Comparison of ENCODE assay signal across 26 mouse cellular contexts in the genomic region with DNA sequence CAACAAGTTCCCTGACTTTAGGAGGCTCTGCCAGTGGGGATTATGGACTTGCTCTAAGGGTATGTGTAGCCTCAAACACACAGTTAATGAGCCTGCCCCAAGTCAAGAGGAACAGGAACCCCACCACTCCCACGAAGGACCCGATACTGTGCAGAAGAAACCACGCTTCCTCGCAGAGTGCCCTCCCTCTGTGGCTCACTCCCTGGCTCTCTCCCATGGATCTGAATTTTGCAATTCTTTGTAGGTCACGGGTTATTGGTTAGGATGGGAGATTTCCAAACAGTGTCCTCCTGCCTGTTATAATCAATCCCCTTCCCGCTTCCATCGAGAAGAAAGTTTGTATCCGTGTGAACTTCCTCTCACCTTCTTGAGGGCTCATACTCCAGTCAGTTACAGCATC. TPM values are rescaled to one million over a fixed set of nuclear protein-coding genes. Genes with fewer than 3 reads are reported as not detected.
A peak's percentile ranks its signal among the peaks of the same experiment; 100 is the strongest.
DNase-seq lines count a peak whose midpoint lies in the region; ATAC-seq and TF ChIP-seq lines count a peak whose summit lies in the region.
"Had no signal": no experiment of that assay in that cellular context is flagged by ENCODE, and none has a peak within 500 bp of the region (broad histone marks: within the 10 kb centered on the region; RNA-seq: fewer than 3 reads in every experiment).

No protein-coding gene starts in this region.

- H3K27me3 ChIP-seq in intestine, embryonic 16.5 days (replicated peaks; ENCODE audit: control insufficient read depth, insufficient read depth, low read length), result no peaks in the 10 kb centered on the region
- no peaks in the 10 kb centered on the region for H3K27me3 ChIP-seq in intestine, embryonic 15.5 days (replicated peaks)
- no peaks in the 10 kb centered on the region for H3K27me3 ChIP-seq in small intestine, adult 2 months (ENCODE audit: control insufficient read depth, insufficient read depth, low read length)
- H3K27me3 ChIP-seq: CH12.LX; embryonic facial prominence, embryonic 15.5 days; hindbrain, embryonic 12.5 days; midbrain, embryonic 12.5 days; Patski had no signal

- no peaks in the 10 kb centered on the region for H3K36me3 ChIP-seq in intestine, embryonic 16.5 days (ENCODE audit: control insufficient read depth, insufficient read depth, low read length)
- H3K36me3 ChIP-seq in intestine, embryonic 15.5 days, result no peaks in the 10 kb centered on the region
- peaks cover 3% of the 10 kb centered on the region for H3K36me3 ChIP-seq in small intestine, adult 2 months (ENCODE audit: control insufficient read depth, insufficient read depth, low read length)
- H3K36me3 ChIP-seq: embryonic facial prominence, embryonic 15.5 days; G1E; hindbrain, embryonic 12.5 days; midbrain, embryonic 12.5 days had no signal

- H3K9ac ChIP-seq in intestine, embryonic 16.5 days (ENCODE audit: low read depth, low read length), result no peak overlapping the region
- no peak overlapping the region for H3K9ac ChIP-seq in intestine, embryonic 15.5 days
- H3K9ac ChIP-seq: embryonic facial prominence, embryonic 15.5 days; hindbrain, embryonic 12.5 days; liver, embryonic 14.5 days; midbrain, embryonic 12.5 days had no signal

- no peak for TF ChIP-seq POLR2A in small intestine, adult 2 months (IDR thresholded peaks at IDR 0.05; ENCODE audit: low read depth, low read length)

- peak overlapping the region; percentile 91 for H3K27ac ChIP-seq in intestine, embryonic 16.5 days (ENCODE audit: low read length)
- no peak overlapping the region for H3K27ac ChIP-seq in intestine, embryonic 15.5 days
- H3K27ac ChIP-seq in small intestine, adult 2 months (ENCODE audit: insufficient read depth, low read depth, low read length), result peak overlapping the region; percentile 91
- H3K27ac ChIP-seq: hindbrain, embryonic 12.5 days; liver, embryonic 14.5 days; macrophage; midbrain, embryonic 12.5 days had no signal

- H3K4me2 ChIP-seq in intestine, embryonic 16.5 days (ENCODE audit: low read depth, low read length), result no peak overlapping the region
- no peak overlapping the region for H3K4me2 ChIP-seq in intestine, embryonic 15.5 days (replicated peaks)
- H3K4me2 ChIP-seq: embryonic facial prominence, embryonic 15.5 days; hindbrain, embryonic 12.5 days; midbrain, embryonic 12.5 days had no signal

- 92% methylated on average over 8 of the region's 8 CpGs for WGBS in intestine, embryonic 16.5 days
- WGBS in intestine, embryonic 15.5 days, result 92% methylated on average over 8 of the region's 8 CpGs
- 92% methylated on average over 8 of the region's 8 CpGs for WGBS in small intestine, adult 2 months

- TF ChIP-seq CTCF in small intestine, adult 2 months (IDR thresholded peaks at IDR 0.05; ENCODE audit: extremely low read depth, insufficient read length, insufficient replicate concordance, low read depth, low read length), result no peak

- no peak for ATAC-seq in intestine, embryonic 16.5 days
- no peak for ATAC-seq in intestine, embryonic 15.5 days
- peak; percentile 27; the same call in 1 of the 2 replicates for ATAC-seq in common myeloid progenitor, adult 5-6 weeks (replicated peaks; ENCODE audit: low read depth, poor library complexity, severe bottlenecking)
- ATAC-seq: forebrain, embryonic 14.5 days; Patski had no signal

- H3K9me3 ChIP-seq in intestine, embryonic 16.5 days (ENCODE audit: control insufficient read depth, low read length), result no peaks in the 10 kb centered on the region
- no peaks in the 10 kb centered on the region for H3K9me3 ChIP-seq in intestine, embryonic 15.5 days
- H3K9me3 ChIP-seq: embryonic facial prominence, embryonic 15.5 days; G1E; hindbrain, embryonic 12.5 days; midbrain, embryonic 12.5 days had no signal

- peaks cover 16% of the 10 kb centered on the region for H3K4me1 ChIP-seq in intestine, embryonic 16.5 days (ENCODE audit: control insufficient read depth, insufficient read depth, low read length)
- H3K4me1 ChIP-seq in intestine, embryonic 15.5 days (replicated peaks), result peaks cover 9% of the 10 kb centered on the region
- peaks cover 23% of the 10 kb centered on the region for H3K4me1 ChIP-seq in small intestine, adult 2 months (ENCODE audit: control insufficient read depth, insufficient read depth, insufficient read length, low read length)
- H3K4me1 ChIP-seq: midbrain, embryonic 12.5 days had no signal

- no peak overlapping the region for H3K4me3 ChIP-seq in intestine, embryonic 16.5 days (ENCODE audit: low read length)
- H3K4me3 ChIP-seq in intestine, embryonic 15.5 days (replicated peaks), result no peak overlapping the region
- H3K4me3 ChIP-seq in small intestine, adult 2 months (ENCODE audit: low read depth, low read length), result no peak overlapping the region
- H3K4me3 ChIP-seq: embryonic facial prominence, embryonic 15.5 days; hindbrain, embryonic 12.5 days; layer of hippocampus, adult 2 months; midbrain, embryonic 12.5 days had no signal

- peak; percentile 83 for DNase-seq in adipocyte (ENCODE audit: low spot score)
- no peak for DNase-seq in frontal cortex, postnatal 36 days (ENCODE audit: low spot score in 2 of 2)
- no peak for DNase-seq in lung, postnatal 10 days
- DNase-seq: B cell, adult 2 months; cerebellum, adult 11-12 months; cerebellum, postnatal 14 days; gastrocnemius, postnatal 14 days; kidney, adult 8-10 months; kidney, postnatal 14 days; thymus, postnatal 36 days had no signal

RNA-seq across cellular contexts. Expression of a gene that starts 5.8 kb away (rescaled TPM):
- polyA plus RNA-seq in intestine, embryonic 16.5 days (2015; fragmentation: Nextera tagmentation; extraction: Ambion mirVana), result 60.9 and 74.5 TPM in 2 replicates
- 34.6 and 36.4 TPM in 2 replicates for polyA plus RNA-seq in intestine, embryonic 15.5 days (2015; fragmentation: Nextera tagmentation; extraction: Ambion mirVana)
- total RNA-seq in common myeloid progenitor, adult 5-6 weeks (2017), result not detected in 2 replicates
- polyA plus RNA-seq in small intestine, adult 2 months (2012; rRNA removed), result 56.5 and 140 TPM in 2 replicates
- total RNA-seq: CH12.LX; G1E; monocyte, adult 5-6 weeks; neutrophil, adult 5-6 weeks had no signal
- polyA plus RNA-seq: G1E had no signal

RNA-seq across cellular contexts. Expression of a gene that starts 30.6 kb away (rescaled TPM):
- 415 and 467 TPM in 2 replicates for polyA plus RNA-seq in intestine, embryonic 16.5 days (2015; fragmentation: Nextera tagmentation; extraction: Ambion mirVana)
- 480 and 508 TPM in 2 replicates for polyA plus RNA-seq in intestine, embryonic 15.5 days (2015; fragmentation: Nextera tagmentation; extraction: Ambion mirVana)
- 510 and 544 TPM in 2 replicates for total RNA-seq in common myeloid progenitor, adult 5-6 weeks (2017)
- polyA plus RNA-seq in small intestine, adult 2 months (2012; rRNA removed), result 30.4 and 38.8 TPM in 2 replicates

RNA-seq across cellular contexts. Expression of a gene that starts 30.7 kb away (rescaled TPM):
- 15.7 and 15.8 TPM in 2 replicates for polyA plus RNA-seq in intestine, embryonic 16.5 days (2015; fragmentation: Nextera tagmentation; extraction: Ambion mirVana)
- polyA plus RNA-seq in intestine, embryonic 15.5 days (2015; fragmentation: Nextera tagmentation; extraction: Ambion mirVana), result 15.2 and 16.6 TPM in 2 replicates
- 6.1 and 11.3 TPM in 2 replicates for total RNA-seq in common myeloid progenitor, adult 5-6 weeks (2017)
- polyA plus RNA-seq in small intestine, adult 2 months (2012; rRNA removed), result 2.4 and 4.0 TPM in 2 replicates

RNA-seq across cellular contexts. Expression of a gene that starts 40.1 kb away (rescaled TPM):
- 21.7 and 24.6 TPM in 2 replicates for polyA plus RNA-seq in intestine, embryonic 16.5 days (2015; fragmentation: Nextera tagmentation; extraction: Ambion mirVana)
- 25.0 and 26.0 TPM in 2 replicates for polyA plus RNA-seq in intestine, embryonic 15.5 days (2015; fragmentation: Nextera tagmentation; extraction: Ambion mirVana)
- total RNA-seq in common myeloid progenitor, adult 5-6 weeks (2017), result 44.8 and 58.4 TPM in 2 replicates
- polyA plus RNA-seq in small intestine, adult 2 months (2012; rRNA removed), result 9.5 and 18.1 TPM in 2 replicates

Comparison
In these comparisons a context has a peak if more than half of its experiments do, and no peak if none do; other contexts are left out.
1. RNA of a gene that starts 30.6 kb away (polyA plus RNA-seq): 480 to 508 TPM in intestine, embryonic 15.5 days and 415 to 467 TPM in intestine, embryonic 16.5 days; 30.4 to 38.8 TPM in small intestine, adult 2 months; every median in the first group is over 10 times any median in the second.